Mouse (Mus musculus): ENCODE measurements at regions not wholly inside any gene's neighbourhood (a gene's known extent, or its start where the extent isn't known, plus 50 kb on each side); places are given as distances from the start of the nearest gene placed in this dataset.
"Not testable (repeated sequence)": the region's sequence is repeated elsewhere in the genome, so short reads cannot be mapped to it uniquely, and the experiment has no call there.

GRCm38 (mm10) chr6:26332226-26332625 lies 523.2 kb upstream of the Pot1a start:
- in situ Hi-C loops (cut with MboI, MseI) = loop anchor here in 1 of 2 experiments (10.0 kb wide), 1 partner anchor 1897 kb away; no protein-coding TSS in a partner anchor

DNA sequence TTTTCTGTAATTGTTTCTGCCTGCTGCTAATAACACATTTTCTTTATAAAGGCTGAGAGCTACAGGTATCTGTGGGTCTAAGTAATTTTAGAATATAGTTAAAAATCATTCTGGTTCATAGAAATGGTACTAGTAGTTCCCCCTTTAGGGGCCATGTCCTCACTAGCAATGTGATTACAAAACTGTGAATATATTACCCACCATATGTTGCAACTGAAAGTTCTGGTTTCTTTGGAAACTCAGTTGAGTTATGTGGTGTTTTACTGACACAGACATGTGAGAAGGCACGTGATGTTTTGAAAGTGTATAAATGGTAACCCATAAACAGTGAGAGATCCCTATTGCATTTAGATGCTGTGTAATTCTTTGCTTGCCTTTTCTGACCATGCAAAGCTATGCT lies 495.1 kb upstream of the Pot1a start:
- in situ Hi-C loops (cut with MboI, MseI) = no loop called here

GRCm38 (mm10) chr6:26301564-26301963 lies 492.5 kb upstream of the Pot1a start:
- in situ Hi-C loops (cut with MboI, MseI) = not testable (repeated sequence)

DNA sequence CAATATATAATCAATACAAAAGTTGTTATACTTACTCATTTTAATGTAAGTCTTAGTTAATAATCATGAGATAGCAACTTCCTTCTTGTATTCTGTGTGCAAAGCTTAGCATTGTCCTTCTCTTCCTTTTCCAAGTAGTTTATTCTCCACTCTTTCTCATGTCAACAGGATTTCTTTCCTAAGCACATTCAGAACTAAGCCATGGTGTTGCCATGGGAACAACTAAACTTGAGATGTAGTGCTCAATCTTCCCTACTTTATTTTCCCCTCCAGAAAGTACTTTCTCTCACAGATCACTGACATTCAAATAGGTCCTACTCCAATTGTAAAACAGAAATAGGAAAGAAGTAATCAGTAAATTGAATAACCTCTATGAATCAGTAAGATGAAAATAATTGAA lies 490.2 kb upstream of the Pot1a start:
- in situ Hi-C loops (cut with MboI, MseI) = no loop called here

DNA sequence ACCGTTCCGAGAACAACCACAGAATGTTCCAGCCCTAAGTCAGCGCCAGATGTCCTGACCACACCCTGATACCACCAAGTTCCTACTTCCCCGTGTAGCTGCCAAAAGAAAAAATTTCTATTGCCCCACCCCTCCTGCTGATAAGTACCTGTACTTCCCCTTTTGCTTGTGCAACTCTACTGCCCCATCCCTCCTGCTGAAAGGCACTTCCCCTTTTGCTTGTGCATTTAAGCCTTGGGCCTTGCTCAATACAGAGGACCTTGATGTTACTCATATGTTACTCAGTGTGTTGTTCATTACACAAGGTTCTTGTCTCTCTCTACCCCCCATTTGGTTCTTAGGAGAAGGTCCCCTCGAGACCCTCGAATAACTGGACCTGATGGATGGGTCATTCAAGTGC lies 488.4 kb upstream of the Pot1a start:
- in situ Hi-C loops (cut with MboI, MseI) = not testable (repeated sequence)

- in situ Hi-C loops (cut with MboI, MseI) = no loop called here
Measured at GRCm38 (mm10) chr6:26287900-26288299, 478.9 kb upstream of the Pot1a start.
